Mouse (Mus musculus) heart, embryonic 10.5 days (tissue): ENCODE measurements around the gene Ntn4. TPM values are rescaled to one million over a fixed set of nuclear protein-coding genes. Genes with fewer than 3 reads are reported as not detected.

Experiments
- DNase-seq: peaks from one replicate; pipeline ENCODE4 v3.0.0-alpha.2; 2017; ENCODE audit warnings: low spot score
- H3K27ac ChIP-seq: fragments of 300-500 bp; sonication (generic); 2 replicates; pipeline ENCODE4 v1.5.1; 2016; ENCODE audit warnings: mild to moderate bottlenecking
- H3K27me3 ChIP-seq: fragments of 300-500 bp; sonication (generic); 2 replicates; pipeline ENCODE4 v1.6.1; 2016; ENCODE audit warnings: mild to moderate bottlenecking; ENCODE audit not compliant: poor library complexity, insufficient read depth, severe bottlenecking
- H3K36me3 ChIP-seq: fragments of 300-500 bp; sonication (generic); 2 replicates; pipeline ENCODE4 v1.6.1; 2016; ENCODE audit warnings: mild to moderate bottlenecking, moderate library complexity
- H3K4me1 ChIP-seq: fragments of 300-500 bp; sonication (generic); 2 replicates; pipeline ENCODE4 v1.6.1; 2016; ENCODE audit warnings: mild to moderate bottlenecking
- H3K4me3 ChIP-seq: fragments of 300-500 bp; sonication (generic); 2 replicates; pipeline ENCODE4 v1.5.1; 2016; ENCODE audit warnings: mild to moderate bottlenecking, moderate library complexity
- H3K9me3 ChIP-seq: fragments of 300-500 bp; sonication (generic); 2 replicates; pipeline ENCODE4 v1.6.1; 2016; ENCODE audit warnings: mild to moderate bottlenecking, moderate library complexity
- WGBS: fragments of 180-500 bp; shearing (Covaris S2); methylation state at CpG from one replicate; pipeline ENCODE4 v1.1.7; 2016; 5-methylcytosine and 5-hydroxymethylcytosine counted together
- polyA plus RNA-seq: library from polyadenylated mRNA; unstranded; fragments of >200 nt; fragmentation: Nextera tagmentation; extraction: Ambion mirVana; gene quantifications from 2 replicates; pipeline ENCODE4 v1.2.1, GENCODE M21; 2016

Gene Ntn4
- polyA plus RNA-seq, 1 experiment from 2014 or later = 0.40 TPM

DNA sequence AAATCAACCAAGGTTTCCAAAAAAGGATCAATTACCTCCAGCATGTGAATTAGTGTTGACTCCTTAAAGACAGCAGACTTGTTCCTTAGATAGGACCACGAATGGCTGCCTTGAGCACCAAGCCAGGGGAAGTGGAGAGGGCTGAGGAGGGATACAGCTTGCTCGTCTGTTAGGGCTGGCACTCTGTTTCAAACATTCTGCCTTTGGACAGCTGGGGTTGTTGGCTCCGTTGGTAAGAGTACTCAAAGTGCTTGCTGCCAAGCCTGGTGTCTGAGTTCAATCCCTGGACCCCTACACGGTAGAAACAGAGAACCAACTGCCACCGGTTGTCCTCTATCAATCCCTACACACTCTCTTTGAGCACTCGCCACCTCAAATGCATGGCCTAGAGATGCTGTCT is 90.0 kb downstream of the Ntn4 start:
- no peaks in the 10 kb centered on the region for H3K9me3 ChIP-seq
- 63% methylated on average over 6 of the region's 6 CpGs for WGBS
- H3K36me3 ChIP-seq = 0 out of 2 replicates have a peak, but pooled peaks cover 2% of the 10 kb centered on the region
- H3K27me3 ChIP-seq = 0 out of 2 replicates have a peak, but pooled peaks cover 5% of the 10 kb centered on the region
- no peak overlapping the region for H3K4me3 ChIP-seq
- no peak for DNase-seq
- peaks cover 6% of the 10 kb centered on the region; the same call in 1 of the 2 replicates for H3K4me1 ChIP-seq
- H3K27ac ChIP-seq = no peak overlapping the region

- no peaks in the 10 kb centered on the region for H3K9me3 ChIP-seq
- WGBS = 62% methylated on average over 9 of the region's 9 CpGs
- 0 out of 2 replicates have a peak, but pooled peaks cover 2% of the 10 kb centered on the region for H3K36me3 ChIP-seq
- 0 out of 2 replicates have a peak, but pooled peaks cover 5% of the 10 kb centered on the region for H3K27me3 ChIP-seq
- no peak overlapping the region for H3K4me3 ChIP-seq
- no peak overlapping the region for H3K27ac ChIP-seq
- no peak for DNase-seq
- H3K4me1 ChIP-seq = peaks cover 9% of the 10 kb centered on the region; the same call in 1 of the 2 replicates
These were observed 90.8 kb downstream of the Ntn4 start for GRCm38 (mm10) chr10:93731248-93731691.

GRCm38 (mm10) chr10:93736114-93736645 is 95.7 kb downstream of the Ntn4 start:
- Histone ChIP-seq H3K9me3 (no peaks in the 10 kb centered on the region), H3K4me3 (no peak overlapping the region), H3K4me1 (peaks cover 8% of the 10 kb centered on the region; the same call in 1 of the 2 replicates), H3K27me3 (no peaks in the 10 kb centered on the region), H3K36me3 (0 out of 2 replicates have a peak, but pooled peaks cover 2% of the 10 kb centered on the region), H3K27ac (no peak overlapping the region)
- DNase-seq = peak; percentile 81
- 49% methylated on average over 6 of the region's 6 CpGs for WGBS

DNA sequence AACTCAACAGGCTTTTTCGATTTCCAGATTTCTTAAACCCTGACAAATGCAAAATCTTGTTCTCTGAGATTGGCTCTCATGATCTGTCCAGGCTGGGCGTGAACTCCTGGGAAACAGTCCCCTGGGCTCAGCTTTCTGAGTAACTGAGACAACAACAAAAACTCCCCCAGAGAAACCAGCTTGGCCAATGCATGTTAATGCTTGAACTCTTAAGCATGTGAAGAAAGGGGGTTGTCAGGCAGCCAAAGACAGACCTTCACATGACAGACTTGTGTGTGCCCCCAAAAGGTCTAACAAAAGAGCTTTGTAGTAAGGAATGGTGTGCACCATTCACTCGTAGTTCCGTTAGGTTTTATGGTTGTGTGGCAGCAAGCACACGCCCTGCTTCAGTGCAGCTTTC is 96.6 kb downstream of the Ntn4 start:
- Histone ChIP-seq H3K27me3 (no peaks in the 10 kb centered on the region), H3K36me3 (0 out of 2 replicates have a peak, but pooled peaks cover 2% of the 10 kb centered on the region), H3K27ac (no peak overlapping the region), H3K4me1 (peaks cover 8% of the 10 kb centered on the region; the same call in 1 of the 2 replicates), H3K4me3 (no peak overlapping the region), H3K9me3 (no peaks in the 10 kb centered on the region)
- DNase-seq = no peak
- 85% methylated on average over 5 of the region's 5 CpGs for WGBS

- Histone ChIP-seq H3K27me3 (no peaks in the 10 kb centered on the region), H3K27ac (no peak overlapping the region), H3K4me3 (no peak overlapping the region), H3K36me3 (no peaks in the 10 kb centered on the region), H3K4me1 (no peaks in the 10 kb centered on the region), H3K9me3 (no peaks in the 10 kb centered on the region)
- WGBS = 73% methylated on average over 14 of the region's 14 CpGs
- DNase-seq = no peak
These were observed 101.1 kb downstream of the Ntn4 start for GRCm38 (mm10) chr10:93741446-93742096.

DNA sequence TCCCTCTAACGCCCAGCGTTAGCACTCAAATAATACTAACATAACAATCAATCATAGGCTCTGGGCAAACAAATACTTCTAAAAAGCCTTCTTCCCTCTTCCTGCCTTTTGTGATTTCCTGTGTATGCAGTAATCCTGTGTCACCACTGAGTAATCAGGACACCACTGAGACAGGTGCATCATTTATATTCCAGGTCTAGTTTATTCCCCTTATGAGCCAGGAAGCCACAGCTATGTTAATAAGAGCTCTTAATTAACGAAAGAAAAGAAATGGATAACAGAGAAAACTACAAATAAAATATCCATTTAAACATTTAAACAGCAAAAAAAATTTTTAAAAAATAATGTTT is 101.6 kb downstream of the Ntn4 start:
- H3K4me1 ChIP-seq = no peaks in the 10 kb centered on the region
- WGBS = 71% methylated on average over 3 of the region's 3 CpGs
- no peak for DNase-seq
- no peaks in the 10 kb centered on the region for H3K36me3 ChIP-seq
- H3K27me3 ChIP-seq = no peaks in the 10 kb centered on the region
- no peak overlapping the region for H3K4me3 ChIP-seq
- H3K27ac ChIP-seq = no peak overlapping the region
- no peaks in the 10 kb centered on the region for H3K9me3 ChIP-seq

GRCm38 (mm10) chr10:93742598-93742997 is 102.1 kb downstream of the Ntn4 start:
- no peaks in the 10 kb centered on the region for H3K27me3 ChIP-seq
- DNase-seq = no peak
- 73% methylated on average over 6 of the region's 6 CpGs for WGBS

GRCm38 (mm10) chr10:93749267-93750192 is 109.0 kb downstream of the Ntn4 start:
- Histone ChIP-seq H3K27ac (no peak overlapping the region), H3K4me3 (no peak overlapping the region), H3K36me3 (no peaks in the 10 kb centered on the region), H3K27me3 (no peaks in the 10 kb centered on the region), H3K9me3 (no peaks in the 10 kb centered on the region), H3K4me1 (no peaks in the 10 kb centered on the region)
- DNase-seq = no peak
- 69% methylated on average over 21 of the region's 21 CpGs for WGBS

More at GRCm38 (mm10) chr10:93742598-93742997, 102.1 kb downstream of the Ntn4 start:
- Histone ChIP-seq H3K36me3 (no peaks in the 10 kb centered on the region), H3K27ac (no peak overlapping the region), H3K4me1 (no peaks in the 10 kb centered on the region), H3K9me3 (no peaks in the 10 kb centered on the region), H3K4me3 (no peak overlapping the region)

DNA sequence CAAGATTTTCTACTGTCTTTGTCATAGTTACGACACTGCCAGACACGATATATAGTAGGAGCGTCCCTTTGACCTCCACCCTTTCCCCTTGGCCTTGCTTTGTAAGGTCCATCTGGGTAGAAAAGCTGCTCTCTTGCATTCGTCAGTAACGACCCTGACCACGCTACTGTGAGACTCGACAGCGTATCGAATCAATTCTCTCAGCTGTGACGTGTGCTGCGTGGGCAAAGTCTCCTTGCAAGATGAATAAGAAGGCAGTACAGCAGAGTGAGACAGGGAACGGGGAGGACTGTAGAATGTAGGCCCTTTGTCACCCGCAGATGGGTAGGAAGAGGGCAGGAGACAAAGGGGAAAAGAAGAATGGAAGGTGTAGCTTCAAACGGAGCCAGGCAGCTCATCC is 110.8 kb downstream of the Ntn4 start:
- Histone ChIP-seq H3K27me3 (no peaks in the 10 kb centered on the region), H3K36me3 (no peaks in the 10 kb centered on the region), H3K4me3 (no peak overlapping the region), H3K4me1 (0 out of 2 replicates have a peak, but pooled peaks cover 5% of the 10 kb centered on the region), H3K27ac (no peak overlapping the region), H3K9me3 (no peaks in the 10 kb centered on the region)
- no peak for DNase-seq
- WGBS = 83% methylated on average over 14 of the region's 14 CpGs

GRCm38 (mm10) chr10:93753711-93754391 is 113.4 kb downstream of the Ntn4 start:
- Histone ChIP-seq H3K36me3 (no peaks in the 10 kb centered on the region), H3K27ac (no peak overlapping the region), H3K27me3 (peaks cover 5% of the 10 kb centered on the region; the same call in 1 of the 2 replicates), H3K9me3 (no peaks in the 10 kb centered on the region), H3K4me3 (no peak overlapping the region), H3K4me1 (peaks cover 16% of the 10 kb centered on the region)
- DNase-seq = no peak
- 81% methylated on average over 13 of the region's 13 CpGs for WGBS

DNA sequence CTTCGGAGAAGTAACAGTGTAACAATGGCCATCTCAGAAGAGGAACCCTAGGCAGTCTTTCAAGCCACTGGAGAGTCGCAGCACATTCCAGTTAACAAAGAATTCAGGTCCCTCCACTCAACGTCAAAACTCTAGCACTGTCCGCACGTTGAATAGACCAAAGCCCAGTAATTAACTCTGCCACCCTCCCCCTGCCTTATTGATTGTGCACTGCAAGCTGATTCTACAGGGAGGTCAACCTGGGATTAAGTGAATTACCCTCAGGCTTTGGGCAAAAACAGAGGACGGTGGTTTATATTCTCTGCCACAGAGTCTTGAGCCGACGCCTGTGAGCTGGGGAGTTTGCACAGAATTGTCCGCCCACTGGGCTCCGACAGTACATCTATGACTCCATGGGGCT is 115.7 kb downstream of the Ntn4 start:
- Histone ChIP-seq H3K4me1 (peaks cover 16% of the 10 kb centered on the region), H3K27ac (no peak overlapping the region), H3K27me3 (peaks cover 5% of the 10 kb centered on the region; the same call in 1 of the 2 replicates), H3K36me3 (no peaks in the 10 kb centered on the region), H3K9me3 (no peaks in the 10 kb centered on the region), H3K4me3 (no peak overlapping the region)
- WGBS = 68% methylated on average over 10 of the region's 10 CpGs
- DNase-seq = no peak

- WGBS = 78% methylated on average over 4 of the region's 4 CpGs
- DNase-seq = no peak
- H3K4me3 ChIP-seq = no peak overlapping the region
- peaks cover 16% of the 10 kb centered on the region for H3K4me1 ChIP-seq
- no peaks in the 10 kb centered on the region for H3K36me3 ChIP-seq
- peaks cover 5% of the 10 kb centered on the region; the same call in 1 of the 2 replicates for H3K27me3 ChIP-seq
- H3K27ac ChIP-seq = no peak overlapping the region
- no peaks in the 10 kb centered on the region for H3K9me3 ChIP-seq
These were observed 119.2 kb downstream of the Ntn4 start for GRCm38 (mm10) chr10:93759644-93760043.
